Mouse (Mus musculus) brain, adult 2 months (tissue): ENCODE results near the gene Fcgr1.

Source experiments
- DNase-seq: peaks from one replicate; pipeline ENCODE4 v3.0.0; 2011; ENCODE audit warnings: low read depth, low spot score

Gene Fcgr1

DNA sequence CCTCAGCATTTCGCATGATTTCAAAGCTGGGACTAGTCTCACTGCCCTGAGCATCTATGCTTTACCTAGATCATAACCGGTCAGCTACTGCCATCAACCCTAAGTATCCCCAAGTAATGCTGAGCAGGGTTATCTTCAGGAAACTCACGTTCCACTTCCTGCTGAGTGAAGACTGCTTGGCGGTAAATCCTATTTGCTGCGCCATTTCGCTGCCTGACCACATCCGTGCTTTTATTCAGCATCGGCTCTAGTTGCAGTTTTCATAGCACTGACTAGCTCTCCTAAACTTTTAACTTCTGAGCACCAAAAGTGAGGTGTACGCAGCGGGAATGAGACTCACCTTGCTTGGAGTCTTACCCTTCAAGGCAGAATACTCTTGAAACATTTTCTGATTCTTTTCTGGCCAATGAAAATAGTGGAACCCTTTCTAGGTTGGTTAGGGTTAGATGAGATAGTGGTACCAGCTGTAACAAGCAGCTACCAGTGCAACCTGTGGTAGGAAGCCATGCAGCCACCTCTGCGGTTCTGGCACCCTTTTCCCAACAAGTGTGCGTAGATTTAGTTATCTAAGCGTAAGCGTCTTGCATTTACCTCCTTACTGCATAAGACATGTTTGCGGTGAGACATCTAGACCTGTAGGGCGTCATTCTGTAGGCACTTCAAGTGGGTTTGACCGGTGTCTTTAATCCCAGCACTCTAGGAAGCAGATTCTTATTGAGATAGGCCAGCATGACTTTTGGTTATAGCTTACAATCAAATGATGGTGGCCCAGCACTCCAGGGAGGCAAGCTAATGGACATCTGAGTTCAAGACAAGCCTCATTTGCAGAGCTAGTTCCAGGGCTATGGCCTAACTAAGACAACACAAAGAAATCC, 19.9 kb downstream of the Fcgr1 start:
- no peak for DNase-seq

DNA sequence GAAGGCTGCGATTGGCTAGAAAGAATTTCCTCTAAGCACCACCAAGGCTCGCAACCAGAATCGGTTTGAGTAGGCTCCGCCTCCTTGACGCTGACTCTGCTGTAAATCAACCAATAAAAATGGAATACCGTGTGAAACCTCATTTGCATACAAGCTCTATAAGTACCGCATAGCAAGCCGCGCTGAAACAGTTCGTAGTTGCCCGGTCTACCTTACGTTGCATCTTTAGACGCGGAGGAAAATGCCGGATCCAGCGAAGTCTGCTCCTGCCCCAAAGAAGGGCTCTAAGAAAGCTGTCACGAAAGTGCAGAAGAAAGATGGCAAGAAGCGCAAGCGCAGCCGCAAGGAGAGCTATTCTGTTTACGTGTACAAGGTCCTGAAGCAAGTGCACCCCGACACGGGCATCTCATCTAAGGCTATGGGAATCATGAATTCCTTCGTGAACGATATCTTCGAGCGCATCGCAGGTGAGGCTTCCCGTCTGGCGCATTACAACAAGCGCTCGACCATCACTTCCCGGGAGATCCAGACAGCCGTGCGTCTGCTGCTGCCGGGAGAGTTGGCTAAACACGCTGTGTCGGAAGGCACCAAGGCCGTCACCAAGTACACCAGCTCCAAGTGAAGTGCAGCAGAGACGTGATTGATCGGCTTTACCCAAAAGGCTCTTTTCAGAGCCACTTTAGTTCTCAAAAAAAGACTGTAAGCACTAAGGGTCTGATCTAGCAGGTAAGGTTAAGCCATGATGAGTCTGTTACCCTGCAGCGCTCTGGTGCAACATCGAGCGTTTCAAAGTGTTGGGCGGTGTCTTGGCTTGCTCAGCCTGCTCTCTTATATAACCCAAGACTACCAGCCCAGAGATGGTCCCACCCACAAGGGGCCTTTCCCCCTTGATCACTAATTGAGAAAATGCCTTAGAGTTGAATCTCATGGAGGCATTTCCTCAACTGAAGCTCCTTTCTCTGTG, 24.0 kb downstream of the Fcgr1 start, which contains the start of gene Hist2h2bb:
Gene Hist2h2bb (plus strand): TSS at position 242 of the 964 bp plus-strand sequence.
- DNase-seq = peak; percentile 100

DNA sequence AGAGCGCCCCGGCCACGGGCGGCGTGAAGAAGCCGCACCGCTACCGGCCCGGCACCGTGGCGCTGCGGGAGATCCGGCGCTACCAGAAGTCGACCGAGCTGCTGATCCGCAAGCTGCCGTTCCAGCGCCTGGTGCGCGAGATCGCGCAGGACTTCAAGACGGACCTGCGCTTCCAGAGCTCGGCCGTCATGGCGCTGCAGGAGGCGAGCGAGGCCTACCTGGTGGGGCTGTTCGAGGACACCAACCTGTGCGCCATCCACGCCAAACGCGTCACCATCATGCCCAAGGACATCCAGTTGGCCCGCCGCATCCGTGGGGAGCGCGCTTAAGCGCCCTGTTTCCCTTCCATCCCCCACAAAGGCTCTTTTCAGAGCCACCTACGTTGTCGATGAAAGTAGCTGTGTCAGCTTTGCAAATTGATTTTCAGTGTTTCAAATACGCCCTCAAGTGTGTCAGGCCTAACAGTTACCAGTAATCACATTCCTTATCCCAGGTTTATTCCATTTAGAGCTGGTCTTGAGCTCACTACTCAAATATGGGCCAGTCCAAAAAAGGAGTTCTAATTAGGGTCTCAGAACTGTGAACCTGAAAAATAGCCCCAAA, 24.9 kb downstream of the Fcgr1 start:
- DNase-seq = peak; percentile 60

DNA sequence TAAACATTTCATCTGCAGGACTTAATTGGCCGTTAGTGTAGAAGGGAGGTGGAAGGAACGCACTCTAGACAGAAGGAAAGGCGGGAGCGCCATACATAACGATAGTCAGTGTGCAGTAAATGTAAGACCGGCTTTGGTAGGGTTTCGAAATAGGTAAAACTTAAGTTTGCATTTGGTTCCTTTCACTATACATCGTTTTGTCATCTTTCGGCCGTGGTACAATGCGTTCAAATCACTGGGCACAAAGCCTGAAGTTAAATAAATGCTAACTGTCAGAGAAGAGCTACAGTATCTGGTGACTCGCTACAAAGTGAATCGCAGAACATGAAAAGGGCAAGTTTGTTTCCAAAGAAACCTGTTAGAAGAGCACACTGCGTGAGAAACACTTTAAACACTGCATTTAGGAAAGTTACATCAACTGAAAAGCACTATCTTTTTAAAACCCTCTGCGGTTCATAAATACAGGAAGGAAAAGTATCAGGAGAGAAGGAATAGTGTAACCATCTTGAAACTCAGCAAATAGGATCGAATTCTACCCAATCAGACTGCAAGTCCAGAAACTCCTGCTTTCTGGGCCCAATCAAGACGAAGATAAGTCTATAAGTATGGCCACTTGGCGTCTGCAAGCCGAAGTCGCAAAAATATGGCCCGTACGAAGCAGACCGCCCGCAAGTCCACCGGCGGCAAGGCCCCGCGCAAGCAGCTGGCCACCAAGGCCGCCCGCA, 25.6 kb downstream of the Fcgr1 start, which contains the start of gene Hist2h3b:
Gene Hist2h3b (plus strand): TSS at position 604 of the 725 bp plus-strand sequence.
- DNase-seq = peak; percentile 98

DNA sequence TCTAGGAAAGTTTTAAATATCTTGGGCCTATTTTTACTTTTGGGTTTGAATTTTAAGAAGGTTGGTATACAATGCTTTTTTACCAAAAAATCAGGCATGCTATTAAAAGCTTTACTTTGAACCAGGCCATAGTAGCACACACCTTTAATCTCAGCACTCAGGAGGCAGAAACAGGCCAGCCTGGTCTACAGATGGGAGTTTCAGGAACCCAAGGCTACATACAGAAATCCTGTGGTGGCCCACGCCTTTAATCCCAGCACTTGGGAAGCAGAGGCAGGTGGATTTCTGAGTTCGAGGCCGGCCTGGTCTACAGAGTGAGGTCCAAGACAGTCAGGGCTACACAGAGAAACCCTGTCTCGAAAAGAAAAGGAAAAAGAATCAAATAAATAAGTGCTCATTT, 26.2 kb downstream of the Fcgr1 start:
- DNase-seq = no peak

DNA sequence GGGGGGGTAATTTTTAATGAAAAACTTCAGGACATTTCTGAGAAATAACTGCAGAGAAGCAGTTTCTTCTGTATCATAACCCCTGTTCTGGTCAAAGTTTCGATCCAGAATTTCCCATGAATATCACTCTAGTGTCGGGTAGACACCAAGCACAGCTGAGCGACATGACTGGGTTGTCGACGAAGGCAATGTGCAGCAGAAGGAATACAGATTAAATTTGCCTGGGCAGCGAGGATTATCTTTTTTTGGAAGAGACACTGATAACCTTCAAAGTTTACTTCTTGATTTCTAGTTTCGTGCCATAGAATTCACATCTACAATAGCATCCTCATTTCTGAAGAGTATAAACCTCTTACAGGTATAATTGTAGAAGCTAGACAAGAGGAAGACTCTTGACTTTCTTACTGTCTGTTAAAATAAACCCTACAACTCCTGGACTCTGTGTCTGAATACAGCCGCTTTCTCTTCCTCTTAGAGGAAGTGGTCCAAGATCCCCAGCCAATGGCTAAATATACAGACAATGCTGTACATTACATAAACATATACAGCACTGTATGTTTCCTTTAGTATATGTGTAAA, 27.5 kb downstream of the Fcgr1 start:
- no peak for DNase-seq

DNA sequence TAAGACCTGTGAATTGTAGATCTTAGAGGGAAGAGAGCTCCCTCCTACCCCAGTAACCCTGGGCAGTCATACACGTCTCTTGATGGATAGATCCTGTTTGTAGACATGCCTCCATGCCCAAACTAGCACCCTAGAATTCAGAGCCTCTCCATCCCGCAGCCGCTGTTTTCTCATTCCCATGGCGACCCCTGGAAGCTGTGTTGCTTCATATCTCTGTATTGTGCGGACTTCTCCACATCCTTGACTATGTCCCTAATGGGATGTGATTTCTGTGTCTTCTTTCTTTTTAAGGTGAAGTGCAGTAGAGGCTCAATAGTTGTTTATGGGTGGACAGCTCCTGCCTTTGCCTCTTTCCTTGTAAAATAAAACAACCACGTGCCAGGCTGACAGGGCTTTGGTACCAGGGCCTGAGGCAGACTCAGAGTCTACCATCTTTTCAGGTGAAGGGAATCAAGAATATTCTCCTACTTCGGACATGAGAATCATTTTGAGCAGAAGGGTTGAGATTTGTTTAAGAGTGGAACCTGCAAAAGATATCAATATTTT, 29.3 kb downstream of the Fcgr1 start:
- no peak for DNase-seq

DNA sequence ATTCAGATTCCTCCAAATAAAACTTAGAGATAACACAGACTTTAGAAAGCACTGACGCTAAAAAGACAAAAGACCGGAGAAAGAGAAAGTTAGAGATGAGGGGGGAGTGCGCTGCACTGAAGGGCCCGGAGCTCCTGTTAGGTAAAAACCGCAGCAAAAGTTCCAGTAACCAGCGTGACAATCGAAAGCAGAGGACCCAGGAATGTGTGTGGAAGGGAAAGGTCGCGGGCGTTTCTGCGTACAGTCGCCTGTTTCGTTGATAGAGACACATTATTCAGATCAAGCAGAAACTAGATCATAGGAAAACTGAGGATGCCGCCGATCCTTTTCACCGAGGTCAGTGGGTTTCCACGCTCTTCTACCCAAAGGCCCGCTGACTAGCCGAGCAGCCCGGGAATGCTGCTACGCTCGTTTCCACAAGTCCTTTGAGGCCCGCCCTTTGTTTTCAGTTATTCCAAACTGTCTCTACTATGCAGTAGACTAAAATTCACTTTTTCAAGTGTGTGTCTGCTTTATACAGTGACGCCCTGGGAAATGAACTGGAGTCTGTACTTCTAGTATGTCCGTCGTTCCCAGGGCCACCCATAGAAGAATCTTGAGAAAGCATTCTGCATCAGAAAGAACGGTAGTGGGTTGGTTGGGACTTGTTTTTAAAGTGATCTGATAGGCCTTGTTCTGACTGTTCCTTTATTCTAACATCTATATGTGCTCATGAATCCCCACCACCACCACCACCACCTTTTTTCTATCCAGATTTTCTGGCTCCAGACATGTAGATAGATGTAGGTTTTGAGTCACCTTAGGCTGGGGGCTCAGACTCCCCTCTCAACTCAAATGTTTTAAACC, 30.0 kb downstream of the Fcgr1 start:
- no peak for DNase-seq

DNA sequence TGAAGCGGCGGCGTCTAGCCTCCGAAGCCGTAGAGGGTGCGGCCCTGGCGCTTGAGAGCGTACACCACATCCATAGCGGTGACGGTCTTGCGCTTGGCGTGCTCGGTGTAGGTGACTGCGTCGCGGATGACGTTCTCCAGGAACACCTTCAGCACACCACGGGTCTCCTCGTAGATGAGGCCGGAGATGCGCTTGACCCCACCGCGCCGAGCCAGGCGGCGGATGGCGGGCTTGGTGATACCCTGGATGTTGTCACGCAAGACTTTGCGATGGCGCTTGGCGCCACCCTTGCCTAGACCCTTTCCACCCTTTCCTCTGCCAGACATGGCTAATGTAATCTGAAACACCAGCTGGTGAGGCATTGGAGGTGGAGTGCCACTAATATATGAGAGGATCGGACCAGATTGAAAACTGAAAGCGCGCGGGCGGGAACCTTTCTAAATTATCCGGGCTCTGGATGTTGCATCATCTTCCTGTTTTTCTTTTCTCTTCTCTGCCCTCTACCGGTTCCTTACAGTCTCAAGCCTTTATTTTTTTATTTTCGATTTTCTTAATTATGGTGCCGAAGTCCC, 30.7 kb downstream of the Fcgr1 start, which contains the start of gene Hist2h4:
Gene Hist2h4 (minus strand): TSS at position 333 of the 572 bp plus-strand sequence.
- peak; percentile 98 for DNase-seq

DNA sequence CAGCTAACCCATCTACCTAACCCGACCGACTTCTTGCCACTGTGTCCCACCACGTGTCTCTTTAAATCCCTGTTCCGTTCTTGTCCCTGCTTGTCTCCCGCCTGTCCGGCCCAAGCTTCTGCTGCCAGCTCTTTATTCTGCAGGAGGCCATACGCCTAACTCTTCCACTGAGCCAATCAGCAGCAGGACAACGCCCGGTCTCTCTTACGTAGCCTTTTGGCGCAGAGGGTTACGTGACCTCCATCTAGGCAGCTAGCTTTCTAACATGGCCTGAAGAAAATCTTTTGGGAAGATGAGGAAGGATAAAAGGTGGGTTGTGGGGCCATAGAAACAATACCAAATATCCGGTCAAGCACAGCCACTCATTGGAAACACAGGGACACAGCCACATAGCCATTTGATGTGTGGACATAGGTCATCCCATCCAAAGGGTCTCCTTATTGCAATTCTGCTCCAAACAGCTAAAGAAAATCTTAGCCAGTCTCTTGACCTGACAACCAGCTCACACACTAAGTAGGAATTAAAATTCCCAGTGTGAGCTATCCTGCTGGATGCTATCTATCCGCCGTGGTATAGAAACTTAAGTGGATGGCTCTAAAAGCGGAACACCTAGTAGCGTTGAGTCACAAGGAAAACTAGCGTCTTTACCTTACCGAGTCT, 31.4 kb downstream of the Fcgr1 start:
- DNase-seq = peak; percentile 99

DNA sequence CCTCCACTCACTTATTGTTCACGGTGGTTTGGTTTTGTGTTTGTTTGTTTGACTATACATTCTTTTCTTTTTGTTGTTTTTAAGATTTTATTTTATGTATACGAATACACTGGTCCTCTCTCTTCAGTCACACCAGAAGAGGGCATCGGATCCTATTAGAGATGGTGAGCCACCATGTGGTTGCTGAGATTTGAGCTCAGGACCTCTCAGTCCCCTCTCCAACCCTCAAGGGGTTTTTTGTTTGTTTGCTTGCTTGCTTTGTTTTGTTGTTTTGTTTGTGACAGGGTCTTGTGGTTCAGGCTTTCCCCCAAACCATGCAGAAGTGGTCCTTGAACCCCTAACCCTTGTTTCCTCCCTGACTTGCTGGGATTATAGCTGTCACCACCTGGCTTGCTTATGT, 32.1 kb downstream of the Fcgr1 start:
- DNase-seq = peak; percentile 40

DNA sequence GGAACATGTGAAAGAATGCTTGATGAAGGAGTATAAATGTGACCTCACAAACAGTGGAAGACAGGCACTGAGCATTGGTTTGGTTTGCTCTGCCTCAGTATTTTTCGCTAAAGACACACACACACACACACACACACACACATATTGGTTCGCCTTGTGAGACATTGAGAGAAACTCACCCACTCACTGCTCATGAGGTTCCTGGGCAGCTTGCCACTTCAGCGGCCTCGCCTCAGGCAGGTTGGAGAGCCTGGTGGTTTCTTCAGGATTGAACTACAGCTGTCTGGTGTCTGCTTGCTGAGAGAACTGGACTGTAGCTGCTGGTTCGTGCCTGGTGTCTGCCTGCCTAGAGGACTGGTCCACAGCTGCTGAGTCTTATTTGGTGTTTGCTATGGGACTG, 33.5 kb downstream of the Fcgr1 start:
- DNase-seq = peak; percentile 43

DNA sequence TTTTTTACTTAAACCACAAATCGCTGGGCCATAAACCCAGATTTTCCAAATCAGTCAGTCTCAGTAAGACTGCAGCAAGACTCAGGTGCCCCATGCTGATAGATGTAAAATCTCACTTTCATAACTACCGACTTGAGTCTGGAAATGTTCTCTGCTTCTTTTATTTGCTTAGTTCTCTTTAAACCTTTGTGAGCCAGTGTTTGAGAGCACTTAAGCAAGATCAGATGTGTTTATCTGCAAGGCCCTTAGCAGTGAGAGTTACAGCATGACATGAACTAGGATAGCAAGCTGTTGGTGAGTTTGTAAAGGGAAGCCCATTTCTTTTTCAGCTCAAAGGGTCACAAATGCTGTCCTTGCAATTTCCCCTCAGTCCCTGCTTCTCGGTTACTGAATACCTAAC, 36.6 kb downstream of the Fcgr1 start:
- DNase-seq = no peak

DNA sequence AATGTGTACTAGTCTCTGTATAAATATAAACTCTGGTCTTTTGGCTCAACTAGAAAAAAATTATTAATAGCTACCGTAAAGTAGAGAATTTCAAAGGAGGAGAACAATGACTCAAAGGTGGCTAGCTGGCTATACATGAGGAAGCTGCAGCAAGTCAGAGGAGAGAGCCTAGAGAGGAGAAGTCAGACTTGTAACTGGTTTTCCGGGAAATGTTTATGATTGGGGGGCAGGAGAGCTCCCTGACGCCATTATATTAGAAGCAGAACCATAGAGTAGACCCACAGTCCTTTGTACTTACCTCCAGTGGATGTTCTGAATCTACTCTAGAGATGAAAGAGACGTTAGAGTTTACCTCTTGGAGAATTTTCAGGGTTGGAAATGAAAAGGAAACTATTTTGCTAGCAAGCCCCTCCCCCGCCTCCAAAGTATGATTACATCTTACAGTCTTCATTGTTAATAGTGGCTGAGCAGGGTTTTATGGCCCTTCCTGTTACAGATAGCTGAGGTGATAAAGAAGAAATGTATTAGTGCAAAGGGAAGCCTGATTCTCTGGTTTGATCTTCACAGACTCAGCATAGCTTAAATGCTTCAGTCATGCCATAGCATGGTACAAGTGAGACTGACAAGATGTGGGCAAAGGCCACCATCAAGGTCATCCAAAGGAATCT, 37.7 kb downstream of the Fcgr1 start:
- no peak for DNase-seq

DNA sequence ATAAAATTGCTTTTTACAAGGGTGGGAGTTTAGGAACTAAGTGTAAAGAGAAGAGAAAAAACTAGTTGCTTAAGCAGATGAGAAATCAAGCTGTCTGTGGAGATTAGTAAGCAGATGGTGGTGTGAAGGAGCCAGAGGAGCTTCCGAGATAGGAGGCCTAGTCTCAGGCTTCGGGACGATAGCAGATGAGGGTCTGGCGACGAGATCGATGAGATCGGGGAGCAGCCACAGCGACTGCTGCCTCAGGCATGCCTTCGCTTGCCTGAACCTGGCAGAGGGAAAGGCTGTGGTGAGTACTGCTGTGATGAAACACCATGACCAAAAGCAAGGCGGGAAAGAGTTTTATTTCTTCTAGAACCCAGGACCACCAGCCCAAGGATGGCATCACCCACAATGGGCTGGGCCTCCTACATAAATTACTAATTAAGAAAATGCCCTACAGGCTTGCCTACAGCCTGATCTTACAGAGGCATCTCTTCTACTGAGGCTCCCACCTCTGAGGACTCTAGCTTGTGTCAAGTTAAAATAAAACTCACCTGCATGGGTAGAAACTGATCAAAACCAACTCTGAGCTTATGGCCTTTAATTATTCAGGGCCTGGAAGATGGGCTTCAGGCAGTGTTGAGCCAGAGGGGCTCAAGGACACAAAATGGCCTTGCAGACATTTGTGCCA, 39.0 kb downstream of the Fcgr1 start:
- DNase-seq = peak; percentile 58

DNA sequence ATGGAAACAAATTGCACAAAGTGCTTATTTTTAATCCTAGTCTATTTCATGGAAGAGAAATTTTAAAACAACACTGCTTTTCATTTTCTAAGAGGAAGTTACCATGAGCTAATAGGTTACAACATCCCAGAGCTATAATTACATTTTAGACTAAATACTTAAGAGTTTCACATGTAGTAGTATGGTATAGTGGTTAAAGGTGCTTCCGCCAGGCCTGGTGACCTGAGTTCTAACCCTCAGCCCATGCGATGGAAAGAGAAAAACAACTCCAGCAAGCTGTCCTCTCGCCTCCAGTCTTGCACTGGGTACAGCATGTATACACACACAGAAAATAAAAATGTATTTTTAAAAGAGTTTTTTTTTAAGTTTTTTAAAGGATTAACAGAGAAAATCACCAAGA, 42.0 kb downstream of the Fcgr1 start:
- no peak for DNase-seq

DNA sequence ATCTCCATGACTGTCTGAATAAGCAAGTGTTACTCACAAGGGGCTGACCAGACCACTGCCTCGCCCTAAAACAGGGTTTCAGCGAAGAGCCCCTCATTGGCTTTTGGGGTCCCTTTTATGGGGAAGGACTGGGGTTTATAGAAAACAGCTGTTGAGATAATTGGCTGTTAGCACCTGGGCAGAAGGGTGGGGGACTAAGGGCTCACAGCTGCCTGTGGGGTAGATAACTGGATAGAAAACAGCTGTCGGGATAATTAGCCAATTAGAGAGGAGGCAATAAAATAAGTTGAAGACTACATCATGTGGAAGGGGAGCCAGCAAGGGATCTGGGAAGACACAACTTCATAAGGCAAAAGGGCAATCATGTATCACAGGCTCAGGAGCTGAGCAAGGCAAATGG, 42.9 kb downstream of the Fcgr1 start:
- no peak for DNase-seq

DNA sequence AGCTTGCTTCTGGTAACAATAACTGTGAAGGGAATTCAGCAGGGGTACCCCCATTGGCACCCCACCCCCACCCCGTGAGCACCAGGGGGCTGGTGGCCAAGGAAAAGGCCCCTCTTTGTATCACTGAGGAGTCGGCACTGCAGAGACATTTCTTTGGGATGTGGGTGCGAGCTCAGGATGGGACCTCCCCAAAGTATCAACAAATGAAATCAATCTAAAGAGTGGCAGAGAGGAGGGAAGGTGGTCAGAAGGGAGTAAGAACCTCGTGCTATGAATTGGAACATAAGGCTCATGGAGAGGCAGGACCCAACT, 44.8 kb downstream of the Fcgr1 start:
- DNase-seq = no peak
